Mouse (Mus musculus): ENCODE measurements around the gene Gm20661. TPM values are rescaled to one million over a fixed set of nuclear protein-coding genes. Genes with fewer than 3 reads are reported as not detected.

Gene Gm20661
- polyA plus RNA-seq, 1 experiment: 0.58 TPM

- Histone ChIP-seq H3K27me3 (ENCODE audit: control insufficient read depth, insufficient read depth, low read length) (no peaks in the 10 kb centered on the region), H3K27ac (ENCODE audit: control insufficient read depth, insufficient read depth, low read length) (no peak overlapping the region), H3K36me3 (ENCODE audit: control insufficient read depth, insufficient read depth, low read length) (peaks cover 6% of the 10 kb centered on the region), H3K4me1 (replicated peaks; ENCODE audit: control insufficient read depth, insufficient read depth, low read length) (peaks cover 50% of the 10 kb centered on the region), H3K4me3 (ENCODE audit: control insufficient read depth, insufficient read depth, low read length) (no peak overlapping the region)
- no peak for TF ChIP-seq POLR2A (IDR thresholded peaks at IDR 0.05; ENCODE audit: control insufficient read depth, extremely low read depth, insufficient read depth, low read length, poor library complexity)
- no peak for TF ChIP-seq CTCF (IDR thresholded peaks at IDR 0.05; ENCODE audit: borderline replicate concordance, control insufficient read depth, extremely low read depth, insufficient read depth, low read length, poor library complexity)
- 41% methylated on average over 19 of the region's 19 CpGs for WGBS
- DNase-seq: no peak
Observed at GRCm38 (mm10) chr9:107984052-107984753, 1.3 kb downstream of the Gm20661 start.

GRCm38 (mm10) chr9:107984754-107985055, 1.8 kb downstream of the Gm20661 start:
- H3K27me3 ChIP-seq (ENCODE audit: control insufficient read depth, insufficient read depth, low read length): no peaks in the 10 kb centered on the region
- peaks cover 1% of the 10 kb centered on the region; the same call in 1 of the 2 replicates for H3K36me3 ChIP-seq (ENCODE audit: control insufficient read depth, insufficient read depth, low read length)
- H3K4me3 ChIP-seq (ENCODE audit: control insufficient read depth, insufficient read depth, low read length): no peak overlapping the region
- no peak overlapping the region for H3K27ac ChIP-seq (ENCODE audit: control insufficient read depth, insufficient read depth, low read length)
- DNase-seq: no peak
- peaks cover 50% of the 10 kb centered on the region for H3K4me1 ChIP-seq (replicated peaks; ENCODE audit: control insufficient read depth, insufficient read depth, low read length)
- WGBS: 24% methylated on average over 9 of the region's 9 CpGs
- TF ChIP-seq POLR2A (IDR thresholded peaks at IDR 0.05; ENCODE audit: control insufficient read depth, extremely low read depth, insufficient read depth, low read length, poor library complexity): no peak
- TF ChIP-seq CTCF (IDR thresholded peaks at IDR 0.05; ENCODE audit: borderline replicate concordance, control insufficient read depth, extremely low read depth, insufficient read depth, low read length, poor library complexity): no peak

GRCm38 (mm10) chr9:107985131-107986119, 2.6 kb downstream of the Gm20661 start, which contains the start of gene Inka1:
Gene Inka1 (minus strand): TSS chr9:107985879.
- H3K36me3 ChIP-seq (ENCODE audit: control insufficient read depth, insufficient read depth, low read length): no peaks in the 10 kb centered on the region
- TF ChIP-seq CTCF (IDR thresholded peaks at IDR 0.05; ENCODE audit: borderline replicate concordance, control insufficient read depth, extremely low read depth, insufficient read depth, low read length, poor library complexity): peak; percentile 51; the same call in 1 of the 2 replicates
- peak; percentile 36; the same call in 1 of the 2 replicates for TF ChIP-seq POLR2A (IDR thresholded peaks at IDR 0.05; ENCODE audit: control insufficient read depth, extremely low read depth, insufficient read depth, low read length, poor library complexity)
- H3K4me1 ChIP-seq (replicated peaks; ENCODE audit: control insufficient read depth, insufficient read depth, low read length): peaks cover 50% of the 10 kb centered on the region
- peak within 1 kb of the TSS; percentile 54 for H3K4me3 ChIP-seq (ENCODE audit: control insufficient read depth, insufficient read depth, low read length)
- under 1% methylated on average over 58 of the region's 58 CpGs for WGBS
- H3K27me3 ChIP-seq (ENCODE audit: control insufficient read depth, insufficient read depth, low read length): no peaks in the 10 kb centered on the region
- H3K27ac ChIP-seq (ENCODE audit: control insufficient read depth, insufficient read depth, low read length): no peak within 1 kb of the TSS
- DNase-seq: peak; percentile 94

- DNase-seq: peak; percentile 84
- WGBS: 2% methylated on average over 18 of the region's 18 CpGs
Observed at GRCm38 (mm10) chr9:107986376-107986775, 3.5 kb downstream of the Gm20661 start.

GRCm38 (mm10) chr9:107987950-107988349, 5.1 kb downstream of the Gm20661 start:
- no peak overlapping the region for H3K27ac ChIP-seq (ENCODE audit: control insufficient read depth, insufficient read depth, low read length)
- TF ChIP-seq CTCF (IDR thresholded peaks at IDR 0.05; ENCODE audit: borderline replicate concordance, control insufficient read depth, extremely low read depth, insufficient read depth, low read length, poor library complexity): no peak
- TF ChIP-seq POLR2A (IDR thresholded peaks at IDR 0.05; ENCODE audit: control insufficient read depth, extremely low read depth, insufficient read depth, low read length, poor library complexity): no peak
- no peaks in the 10 kb centered on the region for H3K36me3 ChIP-seq (ENCODE audit: control insufficient read depth, insufficient read depth, low read length)
- DNase-seq: no peak
- no peak overlapping the region for H3K4me3 ChIP-seq (ENCODE audit: control insufficient read depth, insufficient read depth, low read length)
- peaks cover 31% of the 10 kb centered on the region for H3K4me1 ChIP-seq (replicated peaks; ENCODE audit: control insufficient read depth, insufficient read depth, low read length)
- no peaks in the 10 kb centered on the region for H3K27me3 ChIP-seq (ENCODE audit: control insufficient read depth, insufficient read depth, low read length)
- 64% methylated on average over 3 of the region's 3 CpGs for WGBS

More at GRCm38 (mm10) chr9:107986376-107986775, 3.5 kb downstream of the Gm20661 start:
- Histone ChIP-seq H3K36me3 (ENCODE audit: control insufficient read depth, insufficient read depth, low read length) (no peaks in the 10 kb centered on the region), H3K27me3 (ENCODE audit: control insufficient read depth, insufficient read depth, low read length) (no peaks in the 10 kb centered on the region), H3K4me1 (replicated peaks; ENCODE audit: control insufficient read depth, insufficient read depth, low read length) (peaks cover 41% of the 10 kb centered on the region), H3K27ac (ENCODE audit: control insufficient read depth, insufficient read depth, low read length) (no peak overlapping the region), H3K4me3 (ENCODE audit: control insufficient read depth, insufficient read depth, low read length) (peak overlapping the region; percentile 54)
- TF ChIP-seq CTCF (IDR thresholded peaks at IDR 0.05; ENCODE audit: borderline replicate concordance, control insufficient read depth, extremely low read depth, insufficient read depth, low read length, poor library complexity) (peak; percentile 87), POLR2A (IDR thresholded peaks at IDR 0.05; ENCODE audit: control insufficient read depth, extremely low read depth, insufficient read depth, low read length, poor library complexity) (no peak)

- no peak for DNase-seq
- H3K4me1 ChIP-seq (replicated peaks; ENCODE audit: control insufficient read depth, insufficient read depth, low read length): peaks cover 18% of the 10 kb centered on the region
- H3K27me3 ChIP-seq (ENCODE audit: control insufficient read depth, insufficient read depth, low read length): no peaks in the 10 kb centered on the region
- TF ChIP-seq CTCF (IDR thresholded peaks at IDR 0.05; ENCODE audit: borderline replicate concordance, control insufficient read depth, extremely low read depth, insufficient read depth, low read length, poor library complexity): no peak
- H3K27ac ChIP-seq (ENCODE audit: control insufficient read depth, insufficient read depth, low read length): no peak within 1 kb of the TSS
- H3K36me3 ChIP-seq (ENCODE audit: control insufficient read depth, insufficient read depth, low read length): no peaks in the 10 kb centered on the region
- H3K4me3 ChIP-seq (ENCODE audit: control insufficient read depth, insufficient read depth, low read length): no peak within 1 kb of the TSS
- WGBS: 81% methylated on average over 2 of the region's 2 CpGs
Observed at GRCm38 (mm10) chr9:107992197-107992596, 9.3 kb downstream of the Gm20661 start, which contains the start of gene Cdhr4. Gene Cdhr4 (plus strand): TSS chr9:107992497.
